Mouse (Mus musculus): Measurements from ENCODE around the gene Disc1. TPM values are rescaled to one million over a fixed set of nuclear protein-coding genes. Genes with fewer than 3 reads are reported as not detected.

Disc1 gene
- polyA plus RNA-seq, 1 experiment from 2014 or later = 3.8 TPM

- H3K36me3 ChIP-seq (ENCODE audit: insufficient read depth) = no peaks in the 10 kb centered on the region
- no peak overlapping the region for H3K4me3 ChIP-seq (ENCODE audit: low read depth, low read length)
- no peaks in the 10 kb centered on the region for H3K27me3 ChIP-seq (ENCODE audit: insufficient read depth, low read length)
- no peaks in the 10 kb centered on the region for H3K4me1 ChIP-seq (ENCODE audit: insufficient read depth)
- WGBS = 52% methylated on average over 13 of the region's 13 CpGs
- peak; percentile 69; the same call in 1 of the 2 replicates for ATAC-seq (ENCODE audit: insufficient read depth)
- no peak overlapping the region for H3K27ac ChIP-seq (ENCODE audit: low read depth)
- H3K9me3 ChIP-seq (ENCODE audit: low read depth, low read length) = no peaks in the 10 kb centered on the region
- no peak overlapping the region for H3K4me2 ChIP-seq
- no peak overlapping the region for H3K9ac ChIP-seq
- DNase-seq = peak; percentile 45
- no peak for TF ChIP-seq CTCF (IDR thresholded peaks at IDR 0.05; ENCODE audit: low read depth)
These were observed 85.7 kb downstream of the Disc1 start for GRCm38 (mm10) chr8:125139689-125140150.

DNA sequence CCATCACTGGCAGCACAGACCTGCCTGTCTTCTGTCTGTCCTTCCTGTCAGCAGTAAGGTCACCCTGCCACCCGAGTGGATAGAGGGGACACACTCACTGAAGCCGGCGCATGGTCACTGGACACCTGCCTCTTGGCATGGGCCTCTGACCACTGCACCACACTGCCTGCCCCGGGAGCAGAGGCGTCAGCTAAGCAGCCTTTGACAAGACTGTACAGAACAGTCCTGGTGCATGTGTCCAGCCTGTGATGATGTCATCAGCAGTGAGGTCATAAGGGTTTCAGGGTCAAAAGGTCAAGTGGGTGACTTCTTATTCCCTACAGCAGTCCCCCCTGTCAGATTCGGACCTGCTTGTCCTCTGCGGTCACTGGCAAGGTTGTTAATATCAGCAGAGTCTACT lies 87.0 kb downstream of the Disc1 start:
- Histone ChIP-seq H3K4me1 (ENCODE audit: insufficient read depth) (no peaks in the 10 kb centered on the region), H3K36me3 (ENCODE audit: insufficient read depth) (no peaks in the 10 kb centered on the region), H3K27me3 (ENCODE audit: insufficient read depth, low read length) (no peaks in the 10 kb centered on the region), H3K9me3 (ENCODE audit: low read depth, low read length) (no peaks in the 10 kb centered on the region), H3K27ac (ENCODE audit: low read depth) (no peak overlapping the region), H3K4me3 (ENCODE audit: low read depth, low read length) (no peak overlapping the region), H3K4me2 (no peak overlapping the region), H3K9ac (no peak overlapping the region)
- 68% methylated on average over 7 of the region's 7 CpGs for WGBS
- no peak for DNase-seq
- no peak for TF ChIP-seq CTCF (IDR thresholded peaks at IDR 0.05; ENCODE audit: low read depth)
- 0 out of 2 replicates have a peak, but pooled peaks have one; percentile 31 for ATAC-seq (ENCODE audit: insufficient read depth)

DNA sequence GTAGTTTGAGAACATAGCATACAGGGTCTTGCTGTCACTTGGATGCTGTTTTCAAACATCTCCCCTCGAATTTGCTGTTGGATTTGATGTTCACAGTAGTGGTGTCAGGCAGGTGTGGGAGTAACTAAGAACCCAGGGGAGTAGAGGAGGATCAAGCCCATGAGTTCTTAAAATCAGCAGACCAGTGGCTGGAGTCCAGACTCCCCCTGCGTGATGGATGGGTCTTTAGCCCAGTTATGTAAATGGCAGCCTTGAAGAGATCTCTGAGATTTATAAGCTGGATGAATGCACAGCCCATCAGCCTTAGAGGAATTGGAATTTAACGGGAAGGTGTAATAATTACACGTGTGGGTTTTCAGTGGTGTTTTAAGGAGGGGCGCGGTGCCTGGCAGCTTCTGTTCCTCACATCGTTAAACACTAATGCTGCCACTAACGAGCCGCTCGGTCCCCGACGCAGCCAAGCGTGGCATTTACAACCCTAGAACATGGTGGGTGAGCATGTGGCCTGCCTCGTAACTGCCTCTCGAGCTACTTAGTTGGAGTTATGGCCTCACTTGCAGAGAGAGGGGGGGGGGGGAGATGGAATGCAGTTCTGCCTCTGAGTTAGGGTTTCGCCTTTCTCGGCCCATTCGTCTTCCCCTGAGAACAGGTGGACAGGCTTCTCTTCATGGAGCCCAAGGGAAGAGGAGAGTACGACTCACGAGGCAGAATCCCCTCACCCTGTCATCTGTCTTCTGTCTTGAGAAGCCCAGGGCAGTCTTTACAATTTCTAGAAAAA lies 103.1 kb downstream of the Disc1 start:
- no peak overlapping the region for H3K9ac ChIP-seq
- H3K4me2 ChIP-seq = no peak overlapping the region
- no peaks in the 10 kb centered on the region for H3K27me3 ChIP-seq (ENCODE audit: insufficient read depth, low read length)
- 64% methylated on average over 20 of the region's 20 CpGs for WGBS
- no peak for TF ChIP-seq CTCF (IDR thresholded peaks at IDR 0.05; ENCODE audit: low read depth)
- no peaks in the 10 kb centered on the region for H3K9me3 ChIP-seq (ENCODE audit: low read depth, low read length)
- ATAC-seq (ENCODE audit: insufficient read depth) (no peak), DNase-seq (no peak)
- no peaks in the 10 kb centered on the region for H3K4me1 ChIP-seq (ENCODE audit: insufficient read depth)
- no peak overlapping the region for H3K27ac ChIP-seq (ENCODE audit: low read depth)
- H3K36me3 ChIP-seq (ENCODE audit: insufficient read depth) = no peaks in the 10 kb centered on the region
- H3K4me3 ChIP-seq (ENCODE audit: low read depth, low read length) = no peak overlapping the region

- no peaks in the 10 kb centered on the region for H3K9me3 ChIP-seq (ENCODE audit: low read depth, low read length)
- WGBS = 66% methylated on average over 5 of the region's 5 CpGs
- H3K4me1 ChIP-seq (ENCODE audit: insufficient read depth) = no peaks in the 10 kb centered on the region
- H3K27ac ChIP-seq (ENCODE audit: low read depth) = no peak overlapping the region
- H3K36me3 ChIP-seq (ENCODE audit: insufficient read depth) = no peaks in the 10 kb centered on the region
- no peak for DNase-seq
- no peaks in the 10 kb centered on the region for H3K27me3 ChIP-seq (ENCODE audit: insufficient read depth, low read length)
- H3K4me3 ChIP-seq (ENCODE audit: low read depth, low read length) = no peak overlapping the region
- H3K4me2 ChIP-seq = no peak overlapping the region
- no peak overlapping the region for H3K9ac ChIP-seq
- no peak for TF ChIP-seq CTCF (IDR thresholded peaks at IDR 0.05; ENCODE audit: low read depth)
- no peak for ATAC-seq (ENCODE audit: insufficient read depth)
These were observed 103.6 kb downstream of the Disc1 start for GRCm38 (mm10) chr8:125157641-125158005.

GRCm38 (mm10) chr8:125159387-125159786 lies 105.4 kb downstream of the Disc1 start:
- Histone ChIP-seq H3K9ac (no peak overlapping the region), H3K4me1 (ENCODE audit: insufficient read depth) (no peaks in the 10 kb centered on the region), H3K4me2 (no peak overlapping the region), H3K4me3 (ENCODE audit: low read depth, low read length) (no peak overlapping the region), H3K9me3 (ENCODE audit: low read depth, low read length) (no peaks in the 10 kb centered on the region), H3K36me3 (ENCODE audit: insufficient read depth) (no peaks in the 10 kb centered on the region), H3K27me3 (ENCODE audit: insufficient read depth, low read length) (no peaks in the 10 kb centered on the region), H3K27ac (ENCODE audit: low read depth) (no peak overlapping the region)
- DNase-seq = no peak
- WGBS = 63% methylated on average over 12 of the region's 12 CpGs
- TF ChIP-seq CTCF (IDR thresholded peaks at IDR 0.05; ENCODE audit: low read depth) = no peak
- no peak for ATAC-seq (ENCODE audit: insufficient read depth)

DNA sequence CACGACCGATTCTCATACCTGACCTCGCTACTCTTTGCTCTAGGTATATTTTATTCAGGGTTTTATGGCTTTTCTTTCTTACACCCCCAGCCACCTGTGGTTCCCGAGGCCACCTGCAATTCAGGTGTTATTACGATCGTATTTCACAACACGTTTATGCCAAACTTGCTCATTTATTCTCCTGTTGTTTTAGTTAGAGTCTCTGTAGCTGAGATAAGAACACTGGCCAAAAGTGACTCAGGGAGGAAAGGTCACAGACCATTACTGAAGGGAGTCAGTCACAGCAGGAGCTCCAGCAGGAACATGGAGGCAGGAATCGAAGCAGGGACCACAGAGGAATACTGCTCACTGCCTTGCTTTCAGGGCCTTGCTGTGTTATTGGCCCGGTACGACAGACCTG lies 109.5 kb downstream of the Disc1 start:
- Histone ChIP-seq H3K9me3 (ENCODE audit: low read depth, low read length) (no peaks in the 10 kb centered on the region), H3K9ac (no peak overlapping the region), H3K36me3 (ENCODE audit: insufficient read depth) (no peaks in the 10 kb centered on the region), H3K27ac (ENCODE audit: low read depth) (no peak overlapping the region), H3K27me3 (ENCODE audit: insufficient read depth, low read length) (no peaks in the 10 kb centered on the region), H3K4me3 (ENCODE audit: low read depth, low read length) (no peak overlapping the region), H3K4me2 (no peak overlapping the region), H3K4me1 (ENCODE audit: insufficient read depth) (no peaks in the 10 kb centered on the region)
- 79% methylated on average over 10 of the region's 10 CpGs for WGBS
- DNase-seq (no peak), ATAC-seq (ENCODE audit: insufficient read depth) (no peak)
- TF ChIP-seq CTCF (IDR thresholded peaks at IDR 0.05; ENCODE audit: low read depth) = no peak

- Histone ChIP-seq H3K27me3 (ENCODE audit: insufficient read depth, low read length) (no peaks in the 10 kb centered on the region), H3K9me3 (ENCODE audit: low read depth, low read length) (no peaks in the 10 kb centered on the region), H3K4me3 (ENCODE audit: low read depth, low read length) (no peak overlapping the region), H3K9ac (no peak overlapping the region), H3K4me2 (no peak overlapping the region), H3K27ac (ENCODE audit: low read depth) (no peak overlapping the region), H3K4me1 (ENCODE audit: insufficient read depth) (no peaks in the 10 kb centered on the region), H3K36me3 (ENCODE audit: insufficient read depth) (no peaks in the 10 kb centered on the region)
- TF ChIP-seq CTCF (IDR thresholded peaks at IDR 0.05; ENCODE audit: low read depth) = no peak
- DNase-seq = no peak
- ATAC-seq (ENCODE audit: insufficient read depth) = no peak
- 68% methylated on average over 6 of the region's 6 CpGs for WGBS
These were observed 109.9 kb downstream of the Disc1 start for GRCm38 (mm10) chr8:125163906-125164305.
